Mouse (Mus musculus) midbrain, embryonic 12.5 days (tissue): ENCODE results near the gene Kif21a. TPM values are rescaled to one million over a fixed set of nuclear protein-coding genes. Genes with fewer than 3 reads are reported as not detected.

ENCODE experiments used
- ATAC-seq: fragments of 200-750 bp; cut with Nextera tagmentation; 2 replicates; pipeline ENCODE4 v1.8.0; 2017; ENCODE audit warnings: low read depth, moderate TSS enrichment, moderate library complexity; ENCODE audit not compliant: low FRiP score
- H3K27ac ChIP-seq: fragments of 300-500 bp; sonication (generic); replicated peaks from 2 replicates; pipeline ENCODE4 v1.5.1; 2016; ENCODE audit warnings: mild to moderate bottlenecking
- H3K27me3 ChIP-seq: fragments of 300-500 bp; sonication (generic); 2 replicates; pipeline ENCODE4 v1.6.1; 2016; ENCODE audit warnings: mild to moderate bottlenecking
- H3K36me3 ChIP-seq: fragments of 300-500 bp; sonication (generic); 2 replicates; pipeline ENCODE4 v1.6.1; 2016
- H3K4me1 ChIP-seq: fragments of 300-500 bp; sonication (generic); 2 replicates; pipeline ENCODE4 v1.6.1; 2016
- H3K4me2 ChIP-seq: fragments of 300-500 bp; sonication (generic); replicated peaks from 2 replicates; pipeline ENCODE4 v1.6.1; 2016; ENCODE audit warnings: mild to moderate bottlenecking, moderate library complexity
- H3K4me3 ChIP-seq: fragments of 300-500 bp; sonication (generic); 2 replicates; pipeline ENCODE4 v1.5.1; 2016; ENCODE audit warnings: mild to moderate bottlenecking
- H3K9ac ChIP-seq: fragments of 300-500 bp; sonication (generic); replicated peaks from 2 replicates; pipeline ENCODE4 v1.6.1; 2016; ENCODE audit warnings: mild to moderate bottlenecking, moderate library complexity
- H3K9me3 ChIP-seq: fragments of 300-500 bp; sonication (generic); 2 replicates; pipeline ENCODE4 v1.6.1; 2016; ENCODE audit warnings: mild to moderate bottlenecking
- WGBS: fragments of 180-500 bp; shearing (Covaris S2); methylation state at CpG from one replicate; pipeline ENCODE4 v1.1.7; 2016; 5-methylcytosine and 5-hydroxymethylcytosine counted together
- polyA plus RNA-seq: library from polyadenylated mRNA; unstranded; fragments of >200 nt; fragmentation: Nextera tagmentation; extraction: Ambion mirVana; gene quantifications from 2 replicates; pipeline ENCODE4 v1.2.1, GENCODE M21; 2016

Kif21a gene
- polyA plus RNA-seq, 1 experiment from 2014 or later = 60.3 TPM

GRCm38 (mm10) chr15:90991843-90992242 lies 57.9 kb downstream of the Kif21a start:
- Histone ChIP-seq H3K27me3 (no peaks in the 10 kb centered on the region), H3K4me3 (no peak overlapping the region), H3K4me1 (no peaks in the 10 kb centered on the region), H3K27ac (no peak overlapping the region), H3K36me3 (peaks cover 65% of the 10 kb centered on the region), H3K9me3 (no peaks in the 10 kb centered on the region), H3K9ac (no peak overlapping the region), H3K4me2 (no peak overlapping the region)
- no peak for ATAC-seq
- 85% methylated on average over 4 of the region's 4 CpGs for WGBS

- Histone ChIP-seq H3K4me2 (no peak overlapping the region), H3K9me3 (no peaks in the 10 kb centered on the region), H3K4me1 (no peaks in the 10 kb centered on the region), H3K36me3 (peaks cover 69% of the 10 kb centered on the region), H3K27me3 (no peaks in the 10 kb centered on the region), H3K9ac (no peak overlapping the region), H3K27ac (no peak overlapping the region), H3K4me3 (no peak overlapping the region)
- 94% methylated on average over 12 of the region's 12 CpGs for WGBS
- no peak for ATAC-seq
Measured at GRCm38 (mm10) chr15:90987714-90988250, 62.0 kb downstream of the Kif21a start.

GRCm38 (mm10) chr15:90975914-90976313 lies 73.8 kb downstream of the Kif21a start:
- Histone ChIP-seq H3K4me1 (peaks cover 18% of the 10 kb centered on the region), H3K9me3 (peaks cover 7% of the 10 kb centered on the region; the same call in 1 of the 2 replicates), H3K27ac (no peak overlapping the region), H3K4me2 (no peak overlapping the region), H3K4me3 (no peak overlapping the region), H3K9ac (no peak overlapping the region), H3K36me3 (peaks cover 56% of the 10 kb centered on the region), H3K27me3 (no peaks in the 10 kb centered on the region)
- no peak for ATAC-seq
- 76% methylated on average over 5 of the region's 5 CpGs for WGBS

- no peaks in the 10 kb centered on the region for H3K9me3 ChIP-seq
- 41% methylated on average over 13 of the region's 13 CpGs for WGBS
- H3K27me3 ChIP-seq = no peaks in the 10 kb centered on the region
- ATAC-seq = no peak
- H3K4me3 ChIP-seq = no peak overlapping the region
- no peak overlapping the region for H3K4me2 ChIP-seq
- peaks cover 55% of the 10 kb centered on the region for H3K36me3 ChIP-seq
- H3K4me1 ChIP-seq = peaks cover 18% of the 10 kb centered on the region
- no peak overlapping the region for H3K9ac ChIP-seq
- no peak overlapping the region for H3K27ac ChIP-seq
Measured at GRCm38 (mm10) chr15:90971914-90972767, 77.6 kb downstream of the Kif21a start.

- Histone ChIP-seq H3K9me3 (no peaks in the 10 kb centered on the region), H3K4me2 (no peak overlapping the region), H3K9ac (no peak overlapping the region), H3K4me1 (no peaks in the 10 kb centered on the region), H3K27ac (no peak overlapping the region), H3K27me3 (no peaks in the 10 kb centered on the region), H3K36me3 (peaks cover 73% of the 10 kb centered on the region), H3K4me3 (no peak overlapping the region)
- ATAC-seq = no peak
- whole genome bisulfite sequencing = 85% methylated on average over 2 of the region's 2 CpGs
Measured at GRCm38 (mm10) chr15:90963320-90963719, 86.4 kb downstream of the Kif21a start.

- Histone ChIP-seq H3K4me3 (no peak overlapping the region), H3K9me3 (no peaks in the 10 kb centered on the region), H3K4me2 (no peak overlapping the region), H3K9ac (no peak overlapping the region), H3K27ac (no peak overlapping the region), H3K36me3 (peaks cover 70% of the 10 kb centered on the region), H3K4me1 (no peaks in the 10 kb centered on the region), H3K27me3 (no peaks in the 10 kb centered on the region)
- 91% methylated on average over 4 of the region's 4 CpGs for WGBS
- no peak for ATAC-seq
Measured at GRCm38 (mm10) chr15:90962548-90962947, 87.2 kb downstream of the Kif21a start.

- no peak for ATAC-seq
- Histone ChIP-seq H3K9ac (no peak overlapping the region), H3K4me1 (no peaks in the 10 kb centered on the region), H3K4me2 (no peak overlapping the region), H3K36me3 (peaks cover 72% of the 10 kb centered on the region), H3K4me3 (no peak overlapping the region), H3K9me3 (no peaks in the 10 kb centered on the region), H3K27ac (no peak overlapping the region), H3K27me3 (no peaks in the 10 kb centered on the region)
- WGBS = 87% methylated on average over 8 of the region's 8 CpGs
Measured at GRCm38 (mm10) chr15:90960831-90961554, 88.8 kb downstream of the Kif21a start.

GRCm38 (mm10) chr15:90951383-90951782 lies 98.4 kb downstream of the Kif21a start:
- WGBS = 90% methylated on average over 6 of the region's 6 CpGs
- Histone ChIP-seq H3K4me2 (no peak overlapping the region), H3K9ac (no peak overlapping the region), H3K4me3 (no peak overlapping the region), H3K27me3 (no peaks in the 10 kb centered on the region), H3K27ac (no peak overlapping the region), H3K36me3 (peaks cover 63% of the 10 kb centered on the region), H3K9me3 (no peaks in the 10 kb centered on the region), H3K4me1 (no peaks in the 10 kb centered on the region)
- no peak for ATAC-seq

- no peak overlapping the region for H3K9ac ChIP-seq
- H3K27ac ChIP-seq = no peak overlapping the region
- no peaks in the 10 kb centered on the region for H3K4me1 ChIP-seq
- no peak overlapping the region for H3K4me3 ChIP-seq
- peaks cover 88% of the 10 kb centered on the region for H3K36me3 ChIP-seq
- ATAC-seq = no peak
- H3K4me2 ChIP-seq = no peak overlapping the region
- no peaks in the 10 kb centered on the region for H3K27me3 ChIP-seq
- no peaks in the 10 kb centered on the region for H3K9me3 ChIP-seq
- WGBS = 88% methylated on average over 1 of the region's 1 CpGs
Measured at GRCm38 (mm10) chr15:90938469-90938868, 111.3 kb downstream of the Kif21a start.

GRCm38 (mm10) chr15:90935579-90935978 lies 114.2 kb downstream of the Kif21a start:
- Histone ChIP-seq H3K27me3 (no peaks in the 10 kb centered on the region), H3K27ac (no peak overlapping the region), H3K9me3 (no peaks in the 10 kb centered on the region), H3K4me1 (no peaks in the 10 kb centered on the region), H3K9ac (no peak overlapping the region), H3K36me3 (peaks cover 66% of the 10 kb centered on the region), H3K4me2 (no peak overlapping the region), H3K4me3 (no peak overlapping the region)
- WGBS = 86% methylated on average over 6 of the region's 6 CpGs
- no peak for ATAC-seq

GRCm38 (mm10) chr15:90931451-90931850 lies 118.3 kb downstream of the Kif21a start:
- Histone ChIP-seq H3K27ac (no peak overlapping the region), H3K4me3 (no peak overlapping the region), H3K4me1 (no peaks in the 10 kb centered on the region), H3K27me3 (no peaks in the 10 kb centered on the region), H3K9me3 (no peaks in the 10 kb centered on the region), H3K4me2 (no peak overlapping the region), H3K9ac (no peak overlapping the region), H3K36me3 (peaks cover 29% of the 10 kb centered on the region)
- no peak for ATAC-seq
- 67% methylated on average over 5 of the region's 5 CpGs for WGBS

- no peak overlapping the region for H3K4me3 ChIP-seq
- H3K9me3 ChIP-seq = 0 out of 2 replicates have a peak, but pooled peaks cover 3% of the 10 kb centered on the region
- WGBS = 31% methylated on average over 1 of the region's 1 CpGs
- ATAC-seq = no peak
- H3K36me3 ChIP-seq = peaks cover 10% of the 10 kb centered on the region
- H3K27ac ChIP-seq = no peak overlapping the region
- no peaks in the 10 kb centered on the region for H3K27me3 ChIP-seq
- no peak overlapping the region for H3K4me2 ChIP-seq
- no peak overlapping the region for H3K9ac ChIP-seq
- no peaks in the 10 kb centered on the region for H3K4me1 ChIP-seq
Measured at GRCm38 (mm10) chr15:90929043-90929442, 120.7 kb downstream of the Kif21a start.
